Mouse (Mus musculus): ENCODE measurements at regions not wholly inside any gene's neighbourhood (a gene's known extent, or its start where the extent isn't known, plus 50 kb on each side); places are given as distances from the start of the nearest gene placed in this dataset.
"Not testable (repeated sequence)": the region's sequence is repeated elsewhere in the genome, so short reads cannot be mapped to it uniquely, and the experiment has no call there.

- DNase-seq (ENCODE audit: extremely low read depth, insufficient read length, low spot score) = no peak
Observed at GRCm38 (mm10) chr4:23341240-23341639, 853.1 kb upstream of the Pou3f2 start.

- DNase-seq (ENCODE audit: extremely low read depth, insufficient read length, low spot score) = no peak
Observed at GRCm38 (mm10) chr4:23338481-23338880, 850.3 kb upstream of the Pou3f2 start.

- DNase-seq (ENCODE audit: extremely low read depth, insufficient read length, low spot score) = no peak
Observed at GRCm38 (mm10) chr4:23300617-23301016, 812.5 kb upstream of the Pou3f2 start.

GRCm38 (mm10) chr4:23280087-23280486 is 791.9 kb upstream of the Pou3f2 start:
- no peak for DNase-seq (ENCODE audit: extremely low read depth, insufficient read length, low spot score)

GRCm38 (mm10) chr4:23275203-23275602 is 787.0 kb upstream of the Pou3f2 start:
- DNase-seq (ENCODE audit: extremely low read depth, insufficient read length, low spot score) = no peak

DNA sequence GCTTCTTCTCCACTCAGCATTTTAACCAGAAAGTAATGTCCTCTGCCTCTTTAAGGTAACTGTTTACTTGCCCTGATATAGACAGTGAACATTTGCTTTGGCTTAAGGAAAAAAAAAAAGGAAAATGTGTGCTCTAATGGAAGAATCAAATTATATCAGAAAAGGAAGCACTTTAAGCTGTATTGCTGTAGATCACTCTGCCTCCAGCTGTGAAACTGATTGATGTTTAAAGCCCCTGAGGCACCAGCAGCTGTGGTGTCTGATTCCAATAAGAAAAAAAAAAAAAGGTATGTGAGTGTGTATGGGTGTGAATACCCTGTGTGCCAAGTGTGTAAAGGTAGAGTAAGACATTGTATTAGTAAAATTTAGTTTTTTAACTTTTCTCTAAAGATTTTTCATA is 783.8 kb upstream of the Pou3f2 start:
- no peak for DNase-seq (ENCODE audit: extremely low read depth, insufficient read length, low spot score)

- peak; percentile 66 for DNase-seq (ENCODE audit: extremely low read depth, insufficient read length, low spot score)
Observed at GRCm38 (mm10) chr4:23260371-23260770, 772.2 kb upstream of the Pou3f2 start.

DNA sequence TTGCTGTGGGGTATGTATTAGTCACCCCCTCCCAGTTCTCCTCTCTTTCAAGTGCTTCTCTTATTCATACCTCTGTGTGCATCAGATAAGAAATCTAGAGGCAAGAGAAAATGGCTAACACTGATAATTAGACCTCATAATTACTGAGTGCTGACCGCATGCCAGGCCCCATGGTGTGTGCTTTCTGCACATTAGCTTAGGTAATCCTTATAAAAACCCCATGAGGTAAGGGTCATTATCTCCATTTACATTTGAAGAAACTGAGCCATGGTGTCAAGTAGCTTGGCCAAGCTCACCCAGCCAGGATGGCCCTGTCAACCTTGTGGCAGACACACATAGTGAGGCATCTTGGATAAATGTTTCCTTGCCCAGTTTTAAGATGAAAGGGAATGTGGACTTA is 746.8 kb upstream of the Pou3f2 start:
- no peak for DNase-seq (ENCODE audit: extremely low read depth, insufficient read length, low spot score)

DNA sequence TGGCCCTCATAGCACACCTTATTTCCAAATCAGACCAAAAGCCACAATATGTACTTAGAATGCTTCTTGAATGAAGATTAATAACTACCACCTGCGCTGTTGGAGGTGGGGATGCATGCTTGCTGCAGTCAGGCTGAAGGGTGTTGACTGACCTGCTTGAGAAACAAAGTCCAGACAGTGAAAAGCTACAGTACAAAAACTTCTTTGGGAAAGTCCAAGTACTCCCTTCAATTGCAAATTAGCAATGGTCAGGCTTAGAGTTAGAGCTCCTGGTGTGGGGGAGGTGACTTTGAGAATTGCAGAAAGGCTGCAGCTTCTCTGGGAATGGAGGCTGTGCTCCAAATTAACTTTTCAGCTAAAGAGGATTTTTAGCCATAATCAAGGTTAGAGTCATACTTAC is 706.6 kb upstream of the Pou3f2 start:
- DNase-seq (ENCODE audit: extremely low read depth, insufficient read length, low spot score) = not testable (repeated sequence)

- no peak for DNase-seq (ENCODE audit: extremely low read depth, insufficient read length, low spot score)
Observed at GRCm38 (mm10) chr4:23193384-23194135, 705.4 kb upstream of the Pou3f2 start.

GRCm38 (mm10) chr4:23173811-23174210 is 685.6 kb upstream of the Pou3f2 start:
- DNase-seq (ENCODE audit: extremely low read depth, insufficient read length, low spot score) = no peak

- DNase-seq (ENCODE audit: extremely low read depth, insufficient read length, low spot score) = no peak
Observed at GRCm38 (mm10) chr4:23173330-23173729, 685.2 kb upstream of the Pou3f2 start.

GRCm38 (mm10) chr4:23148097-23148849 is 660.1 kb upstream of the Pou3f2 start:
- no peak for DNase-seq (ENCODE audit: extremely low read depth, insufficient read length, low spot score)

DNA sequence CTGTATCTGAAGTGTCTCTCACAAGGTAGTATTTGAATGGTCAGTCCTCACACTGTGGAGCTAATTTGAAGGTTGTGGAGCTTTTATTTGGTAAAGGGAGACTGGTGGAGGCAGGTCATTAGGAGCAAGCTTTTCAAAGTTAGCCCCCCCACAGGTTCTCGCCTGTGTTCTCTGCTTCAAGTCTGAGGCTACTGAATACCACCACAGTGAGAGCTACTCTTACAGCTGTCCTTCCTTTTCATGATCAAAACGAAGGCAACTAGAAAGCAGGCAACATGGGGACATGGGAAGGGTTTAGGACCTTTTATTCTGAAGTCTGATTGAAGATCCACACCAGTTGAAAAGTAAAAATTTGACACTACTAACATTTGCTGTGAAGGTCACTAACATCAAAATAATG is 645.2 kb upstream of the Pou3f2 start:
- DNase-seq (ENCODE audit: extremely low read depth, insufficient read length, low spot score) = no peak

- not testable (repeated sequence) for DNase-seq (ENCODE audit: extremely low read depth, insufficient read length, low spot score)
Observed at GRCm38 (mm10) chr4:23101452-23101851, 613.3 kb upstream of the Pou3f2 start.

DNA sequence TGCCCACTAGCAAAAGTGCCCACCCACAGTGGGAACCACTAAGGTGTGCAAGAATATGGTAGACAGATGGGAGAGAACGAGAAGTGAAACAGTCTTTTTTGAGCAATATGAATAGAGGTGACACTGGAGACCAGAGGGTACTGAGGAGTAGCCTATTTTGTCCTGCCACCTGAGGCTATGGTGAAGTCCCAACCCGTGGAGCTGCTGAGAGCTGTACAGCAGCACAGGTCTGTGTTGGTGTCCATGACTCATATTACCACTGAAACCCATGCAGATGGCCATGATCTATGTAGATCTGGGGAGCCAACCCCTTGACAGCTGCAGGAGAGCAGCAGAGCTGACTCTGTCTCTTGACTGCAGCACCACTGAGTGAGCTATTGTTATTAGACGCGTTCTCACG is 591.4 kb upstream of the Pou3f2 start:
- DNase-seq (ENCODE audit: extremely low read depth, insufficient read length, low spot score) = no peak

DNA sequence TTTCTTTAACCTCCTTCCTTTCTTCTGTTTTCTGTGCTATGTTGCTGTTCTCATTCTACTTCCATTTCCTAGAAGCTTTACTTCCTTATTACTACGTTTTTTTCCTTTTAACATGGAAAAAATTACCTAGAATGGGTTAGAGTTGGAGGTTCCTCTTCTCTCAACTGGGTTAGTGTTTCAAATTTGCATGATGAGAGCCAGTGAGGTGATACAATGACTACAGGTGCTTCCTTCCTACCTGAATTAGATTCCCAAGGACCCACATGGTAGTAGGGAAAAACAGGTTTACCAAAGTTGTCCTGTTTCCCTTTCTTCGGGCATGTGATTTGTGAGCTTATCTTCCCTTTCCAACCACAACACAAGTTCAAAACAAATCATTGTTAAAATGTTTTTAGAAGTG is 589.4 kb upstream of the Pou3f2 start:
- DNase-seq (ENCODE audit: extremely low read depth, insufficient read length, low spot score) = no peak

DNA sequence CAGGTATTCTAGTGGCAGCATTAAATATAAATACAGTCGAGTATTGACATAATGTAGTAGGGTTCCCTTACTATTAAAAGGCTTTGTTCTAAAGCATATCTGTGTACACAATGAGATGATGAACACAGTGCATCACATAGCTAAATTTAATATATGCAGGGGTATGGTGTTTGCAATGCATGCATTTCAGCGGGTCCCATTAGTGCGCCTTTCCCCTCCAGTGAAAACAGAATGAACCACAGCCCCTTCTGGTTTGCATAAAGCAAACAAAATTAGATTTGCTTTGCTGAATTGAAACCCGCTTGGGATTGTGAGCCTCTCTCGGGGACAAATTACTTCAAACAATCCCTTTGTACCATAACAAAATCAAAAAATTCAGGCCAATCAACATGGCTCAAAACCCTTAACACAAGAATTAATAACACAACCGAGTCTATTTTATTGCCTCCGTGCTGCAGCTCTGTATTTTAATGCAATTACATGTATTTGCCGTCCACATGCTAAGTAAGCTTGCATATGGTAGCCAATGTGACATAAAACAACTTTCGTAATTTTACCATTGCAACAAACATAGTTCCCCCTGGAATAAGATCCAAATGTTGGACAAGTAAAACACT is 562.6 kb upstream of the Pou3f2 start:
- DNase-seq (ENCODE audit: extremely low read depth, insufficient read length, low spot score) = no peak

DNA sequence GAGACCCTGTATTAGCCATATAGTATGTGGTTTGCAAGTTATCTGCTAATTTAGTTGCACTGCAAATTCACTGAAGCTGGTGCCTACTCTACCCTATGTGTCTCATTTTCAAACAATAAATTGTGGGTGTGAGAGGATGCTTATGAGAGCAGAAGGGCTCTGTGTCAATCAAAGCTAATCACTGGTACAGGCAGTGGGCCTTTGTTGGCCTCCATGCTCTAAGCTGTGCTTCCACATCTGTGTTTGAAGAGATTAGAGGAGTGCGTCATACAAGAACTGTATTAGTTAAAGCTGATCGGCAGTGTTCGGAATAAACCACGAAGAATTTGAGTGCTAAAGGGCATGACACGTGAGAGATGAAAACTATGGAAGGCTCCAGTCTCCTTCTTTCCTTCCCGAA is 549.6 kb upstream of the Pou3f2 start:
- DNase-seq (ENCODE audit: extremely low read depth, insufficient read length, low spot score) = no peak

DNA sequence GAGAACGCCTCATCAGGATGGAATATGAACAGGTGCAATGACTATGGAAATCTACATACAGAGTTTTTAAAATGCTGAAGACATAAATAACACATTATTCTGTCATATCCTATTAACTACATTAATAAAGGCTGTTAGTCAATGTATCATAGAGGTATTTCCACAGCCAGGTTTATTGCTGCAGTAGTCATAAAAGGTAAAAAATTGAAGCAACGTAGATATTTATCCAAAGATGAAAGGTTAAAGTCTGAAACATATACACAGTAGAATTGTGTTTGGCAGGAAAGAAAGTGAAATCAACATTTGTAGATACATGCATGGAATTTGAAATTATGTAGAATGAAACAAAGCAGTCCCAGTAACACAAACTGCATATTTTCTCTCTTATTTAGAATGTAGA is 543.1 kb upstream of the Pou3f2 start:
- no peak for DNase-seq (ENCODE audit: extremely low read depth, insufficient read length, low spot score)

- no peak for DNase-seq (ENCODE audit: extremely low read depth, insufficient read length, low spot score)
Observed at GRCm38 (mm10) chr4:23022177-23022576, 534.0 kb upstream of the Pou3f2 start.

- no peak for DNase-seq (ENCODE audit: extremely low read depth, insufficient read length, low spot score)
Observed at GRCm38 (mm10) chr4:23010346-23010745, 522.2 kb upstream of the Pou3f2 start.

Data from 3134 (cell line).